Mouse (Mus musculus): ENCODE measurements around the gene Tmem14c.
A peak's percentile ranks its signal among the peaks of the same experiment; 100 is the strongest.

Tmem14c gene

DNA sequence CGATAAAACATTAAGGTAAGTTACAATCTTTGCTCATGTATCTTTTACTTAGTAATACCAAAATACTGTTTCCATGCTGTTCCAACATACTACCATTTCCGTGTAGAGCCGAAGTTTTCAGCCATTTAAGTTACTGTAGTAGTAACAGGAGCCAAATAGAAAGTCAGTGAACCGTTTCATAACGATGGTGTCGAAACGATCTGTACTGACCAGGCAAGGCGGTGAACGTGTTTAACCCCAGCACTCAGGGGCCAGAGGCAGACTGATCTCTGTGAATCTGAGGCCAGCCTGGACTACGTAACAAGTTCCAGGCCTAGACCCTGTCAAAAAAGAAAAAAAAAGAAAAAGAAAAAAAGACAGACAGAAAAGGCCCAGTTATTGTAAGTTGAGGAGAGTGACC lies 7.8 kb upstream of the Tmem14c start:
- no peak for DNase-seq (ENCODE audit: low read depth, low spot score)

DNA sequence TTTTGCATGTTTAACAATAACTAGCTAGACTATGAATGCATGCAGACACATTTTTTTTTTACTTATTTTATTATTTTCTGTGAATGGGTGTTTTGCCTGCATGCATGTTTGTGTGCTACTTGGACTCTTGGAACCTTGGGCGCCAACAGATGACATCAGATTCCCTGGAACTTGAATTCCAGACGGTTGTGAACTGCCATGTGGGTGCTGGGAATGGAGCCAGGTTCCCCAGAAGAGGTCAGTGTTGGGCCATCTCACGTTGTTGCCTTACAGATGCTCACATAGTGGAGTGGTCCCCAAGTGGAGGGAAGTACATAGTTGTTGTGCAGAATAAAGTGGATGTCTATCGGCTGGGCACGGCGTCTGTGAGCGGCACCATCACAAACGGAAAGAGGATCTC lies 7.1 kb upstream of the Tmem14c start:
- DNase-seq (ENCODE audit: low read depth, low spot score), result no peak

- peak; percentile 5 for DNase-seq (ENCODE audit: low read depth, low spot score)
Observed at GRCm38 (mm10) chr13:41016797-41017405, 809 bp downstream of the Tmem14c start.

GRCm38 (mm10) chr13:41017832-41018231 lies 1.7 kb downstream of the Tmem14c start:
- no peak for DNase-seq (ENCODE audit: low read depth, low spot score)

DNA sequence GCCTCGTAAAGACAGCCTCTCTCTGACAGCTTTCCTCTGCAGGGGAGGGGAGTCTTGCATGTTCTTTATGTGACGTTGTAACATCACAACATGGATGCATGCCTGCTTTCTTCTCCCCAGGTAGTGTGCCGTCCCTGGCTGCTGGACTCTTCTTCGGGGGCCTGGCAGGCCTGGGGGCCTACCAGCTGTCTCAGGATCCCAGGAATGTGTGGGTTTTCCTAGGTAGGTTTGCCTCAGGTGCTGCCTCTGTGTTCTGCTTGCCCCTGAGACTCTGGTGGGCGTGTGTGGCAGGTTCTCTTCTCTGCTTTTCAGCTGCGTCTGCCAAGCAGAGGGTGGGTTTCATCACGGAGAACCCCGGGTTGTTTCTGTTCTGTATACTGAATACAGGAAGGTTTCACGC lies 2.1 kb downstream of the Tmem14c start:
- no peak for DNase-seq (ENCODE audit: low read depth, low spot score)

DNA sequence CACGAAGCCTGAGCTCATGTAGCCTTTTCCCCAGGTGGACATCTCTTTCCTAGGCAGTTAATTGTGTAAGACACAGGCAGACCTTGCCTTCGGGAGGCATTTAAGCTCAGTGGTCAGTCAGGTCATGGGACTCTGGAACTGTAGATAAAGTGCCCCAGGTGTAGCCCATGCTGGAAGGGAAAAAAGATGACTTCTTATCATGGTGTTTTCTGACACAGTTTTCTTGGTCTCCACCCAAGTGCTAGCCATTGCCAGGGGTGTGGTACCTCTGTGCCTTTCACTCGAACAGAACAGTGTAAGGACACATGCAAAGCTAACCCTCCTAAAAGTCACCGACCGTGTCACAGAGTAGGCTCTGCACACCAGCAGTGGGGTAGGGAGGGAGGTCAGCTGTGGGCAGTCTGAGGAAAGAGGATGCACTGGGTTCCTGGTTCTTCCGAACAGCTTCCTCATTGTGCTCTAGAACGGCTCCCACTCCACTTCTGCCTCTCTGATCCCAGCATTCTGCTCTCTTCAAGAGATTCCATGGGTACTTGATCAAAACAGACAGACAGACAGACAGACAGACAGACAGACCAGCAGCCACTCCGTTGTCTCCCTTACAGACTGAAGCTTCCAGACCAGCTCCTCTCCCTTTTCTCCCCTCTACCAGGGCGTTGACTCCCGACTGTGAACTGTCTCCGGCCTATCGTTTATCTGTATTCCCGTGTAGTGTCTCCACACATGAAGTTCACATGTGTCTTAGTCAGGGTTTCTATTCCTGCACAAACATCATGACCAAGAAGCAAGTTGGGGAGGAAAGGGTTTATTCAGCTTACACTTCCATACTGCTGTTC lies 2.9 kb downstream of the Tmem14c start:
- no peak for DNase-seq (ENCODE audit: low read depth, low spot score)

GRCm38 (mm10) chr13:41020494-41020893 lies 4.4 kb downstream of the Tmem14c start:
- no peak for DNase-seq (ENCODE audit: low read depth, low spot score)

GRCm38 (mm10) chr13:41021607-41022006 lies 5.5 kb downstream of the Tmem14c start:
- no peak for DNase-seq (ENCODE audit: low read depth, low spot score)

DNA sequence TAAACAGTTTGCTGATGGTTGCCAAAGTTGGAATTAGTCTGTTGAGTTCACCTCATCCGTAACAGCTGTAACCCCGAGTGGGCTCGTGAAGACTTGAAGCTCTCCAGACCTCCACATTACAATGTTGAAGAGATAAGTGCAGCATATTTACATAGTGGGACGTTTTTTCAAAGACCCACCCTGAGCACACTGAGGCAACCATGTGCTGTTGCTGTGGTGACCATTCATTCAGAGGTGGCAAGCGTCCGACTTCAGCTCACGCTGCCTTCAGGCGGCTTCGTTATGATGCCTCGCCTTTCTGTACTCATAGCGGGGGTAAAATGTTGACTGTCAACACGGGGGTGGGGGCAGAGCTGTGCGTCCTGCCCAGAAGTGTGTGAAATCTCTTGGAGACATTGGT lies 6.0 kb downstream of the Tmem14c start:
- DNase-seq (ENCODE audit: low read depth, low spot score), result no peak

DNA sequence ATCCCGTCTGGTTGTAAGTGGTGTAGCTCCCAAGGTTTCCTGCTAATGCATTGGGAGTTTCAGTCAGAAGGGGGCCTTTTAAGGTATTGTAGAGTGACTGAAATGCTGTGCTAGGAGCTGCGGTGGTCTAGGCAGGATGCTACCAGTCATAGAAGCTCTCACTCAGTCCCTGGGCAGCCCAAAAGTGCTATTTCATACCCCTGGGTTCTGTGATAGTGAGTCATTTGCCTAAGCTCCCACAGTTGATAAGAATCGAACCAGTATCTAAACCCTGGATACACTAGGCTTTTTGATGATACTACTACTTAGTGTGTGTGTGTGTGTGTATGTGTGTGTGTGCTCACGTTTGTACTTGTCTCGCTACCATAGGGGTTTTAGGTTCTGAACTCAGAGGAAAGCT lies 14.0 kb downstream of the Tmem14c start:
- no peak for DNase-seq (ENCODE audit: low read depth, low spot score)

- DNase-seq (ENCODE audit: low read depth, low spot score), result no peak
Observed at GRCm38 (mm10) chr13:41042511-41042910, 26.4 kb downstream of the Tmem14c start.

DNA sequence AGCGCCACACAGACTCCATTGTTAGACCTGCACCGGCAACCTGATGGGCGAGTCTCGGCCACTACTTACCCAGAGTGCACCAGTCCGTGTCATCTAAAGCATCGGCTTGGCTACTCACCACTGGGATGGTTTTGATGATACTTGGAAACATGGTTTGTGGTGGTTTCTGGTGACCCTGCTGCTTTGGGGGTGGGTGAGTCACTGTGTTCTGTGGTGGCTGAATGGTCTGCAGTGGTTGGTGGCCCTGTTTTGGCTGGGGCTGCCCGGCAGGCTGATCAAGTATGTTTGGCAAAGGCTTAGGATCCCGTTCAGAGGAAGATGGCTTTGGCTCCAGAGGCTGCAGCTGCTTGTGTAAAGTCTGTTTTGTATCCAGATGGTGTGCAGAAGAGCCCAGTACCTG lies 29.8 kb downstream of the Tmem14c start:
- DNase-seq (ENCODE audit: low read depth, low spot score), result no peak

- DNase-seq (ENCODE audit: low read depth, low spot score), result no peak
Observed at GRCm38 (mm10) chr13:41047280-41047679, 31.2 kb downstream of the Tmem14c start.

GRCm38 (mm10) chr13:41051965-41052364 lies 35.9 kb downstream of the Tmem14c start:
- no peak for DNase-seq (ENCODE audit: low read depth, low spot score)

- DNase-seq (ENCODE audit: low read depth, low spot score), result no peak
Observed at GRCm38 (mm10) chr13:41067618-41068017, 51.5 kb downstream of the Tmem14c start.

- no peak for DNase-seq (ENCODE audit: low read depth, low spot score)
Observed at GRCm38 (mm10) chr13:41071617-41072016, 55.5 kb downstream of the Tmem14c start.
